Mouse (Mus musculus): ENCODE results near the gene Clcf1. TPM values are rescaled to one million over a fixed set of nuclear protein-coding genes. Genes with fewer than 3 reads are reported as not detected.

Clcf1 gene
- total and polyA plus RNA-seq, 2 experiments = 0.28 to 3.8 TPM

DNA sequence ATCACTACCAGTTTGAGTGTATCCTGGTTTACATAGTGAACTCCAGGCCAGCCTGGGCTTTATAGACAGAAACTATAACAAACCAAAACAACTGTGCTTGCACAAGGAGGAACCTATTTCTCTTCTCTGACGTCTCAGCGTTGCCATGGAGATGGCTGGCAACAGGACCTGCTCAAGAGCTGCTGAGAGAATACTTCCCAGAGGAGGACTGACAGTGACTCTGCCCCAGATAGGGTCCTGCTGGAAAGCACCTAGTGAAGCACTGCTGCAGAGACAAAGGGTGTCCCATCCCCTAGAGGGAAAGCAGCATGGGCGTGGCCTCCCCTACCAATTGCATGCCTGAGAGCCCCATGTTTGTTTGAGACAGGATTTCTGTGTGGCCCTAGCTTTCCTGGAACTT is 32.1 kb upstream of the Clcf1 start:
- TF ChIP-seq CTCF (IDR thresholded peaks at IDR 0.05; ENCODE audit: low read depth, low read length) = no peak
- no peak for TF ChIP-seq POLR2A (IDR thresholded peaks at IDR 0.05; ENCODE audit: extremely low read depth, insufficient read depth, low read length)
- Histone ChIP-seq H3K4me3 (ENCODE audit: insufficient read depth, low read depth, low read length) (no peak overlapping the region), H3K36me3 (ENCODE audit: control insufficient read depth, insufficient read depth, low read length) (no peaks in the 10 kb centered on the region), H3K27me3 (ENCODE audit: control insufficient read depth, insufficient read depth, low read length) (no peaks in the 10 kb centered on the region), H3K4me1 (ENCODE audit: control insufficient read depth, insufficient read depth, low read length) (no peaks in the 10 kb centered on the region), H3K27ac (replicated peaks; ENCODE audit: insufficient read depth, low read depth, low read length) (no peak overlapping the region), H3K9ac (ENCODE audit: low read depth, low read length) (no peak overlapping the region), H3K79me2 (ENCODE audit: control insufficient read depth, insufficient read depth, low read length) (no peaks in the 10 kb centered on the region)
- 58% methylated on average over 3 of the region's 3 CpGs for WGBS
- DNase-seq (ENCODE audit: extremely low read depth, low read depth, low spot score) = peak; percentile 42

DNA sequence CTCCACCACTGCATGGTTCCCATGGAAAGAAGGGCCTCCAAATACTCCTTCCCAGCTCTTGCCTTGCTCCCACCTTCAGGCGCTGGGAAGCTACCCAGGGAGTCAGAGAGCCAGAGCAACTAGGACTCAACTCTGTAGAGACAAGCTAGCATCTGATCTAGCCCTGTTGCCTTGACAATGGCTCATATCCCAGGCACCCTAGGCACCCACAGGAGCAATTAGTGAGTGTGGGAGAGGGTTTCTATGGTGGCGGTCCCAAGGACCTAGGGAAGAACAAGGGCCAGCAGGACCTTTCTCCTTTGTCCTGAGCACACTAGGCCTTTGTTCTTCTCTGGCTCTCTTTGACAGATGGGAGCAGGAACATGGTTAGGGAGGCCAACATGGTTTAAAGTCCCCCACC is 30.3 kb upstream of the Clcf1 start:
- H3K27ac ChIP-seq (replicated peaks; ENCODE audit: insufficient read depth, low read depth, low read length) = no peak overlapping the region

DNA sequence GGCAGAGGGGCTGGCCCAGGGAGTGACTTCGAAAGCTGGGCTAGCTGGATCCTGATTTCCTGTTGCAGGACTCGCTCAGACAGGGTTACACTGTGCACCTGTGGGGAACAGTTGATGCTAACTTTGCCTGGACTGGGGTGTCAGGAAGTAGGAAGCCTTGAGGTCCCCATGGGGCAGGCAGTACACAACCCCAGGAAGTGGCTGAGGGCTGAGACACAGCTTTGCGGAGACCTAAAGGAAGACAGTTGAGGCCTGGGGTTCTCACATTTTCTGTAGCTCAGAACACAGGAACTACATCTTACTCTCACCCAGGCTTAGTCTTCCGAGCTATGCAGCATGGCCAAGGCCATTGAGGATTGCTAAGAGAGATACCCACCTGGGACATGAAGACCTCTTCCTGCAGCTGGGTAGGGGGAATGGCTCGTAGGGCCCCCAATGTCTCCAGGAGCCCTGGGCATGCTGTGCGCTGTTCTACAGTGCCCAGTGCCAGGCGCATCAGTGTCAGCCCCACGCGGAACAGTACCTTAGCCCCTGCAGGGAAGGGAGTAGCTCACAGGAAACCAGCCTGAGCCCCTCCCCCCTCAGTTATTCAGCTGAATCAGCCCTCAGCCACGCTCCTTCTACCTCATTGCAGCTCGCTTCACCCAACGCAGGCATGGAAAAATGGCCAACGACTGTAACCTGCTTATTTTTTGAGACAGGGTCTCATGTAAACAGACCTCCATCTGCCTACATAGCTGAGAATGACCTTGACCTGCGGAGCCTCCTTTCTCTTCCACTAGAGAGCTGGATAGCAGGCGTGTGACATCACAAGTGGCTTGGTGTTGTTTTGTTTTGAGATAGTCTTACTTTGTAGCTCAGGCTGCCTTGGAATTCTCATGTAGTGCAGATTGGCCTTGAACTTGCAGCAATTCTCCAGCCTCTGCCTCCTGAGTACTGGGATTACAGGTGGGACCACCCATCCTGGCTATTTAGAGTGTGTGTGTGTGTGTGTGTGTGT is 28.8 kb upstream of the Clcf1 start:
- H3K9ac ChIP-seq (ENCODE audit: low read depth, low read length) = peak overlapping the region; percentile 9; the same call in 1 of the 2 replicates
- TF ChIP-seq CTCF (IDR thresholded peaks at IDR 0.05; ENCODE audit: low read depth, low read length) (no peak), POLR2A (IDR thresholded peaks at IDR 0.05; ENCODE audit: extremely low read depth, insufficient read depth, low read length) (no peak)
- H3K79me2 ChIP-seq (ENCODE audit: control insufficient read depth, insufficient read depth, low read length) = no peaks in the 10 kb centered on the region
- H3K4me1 ChIP-seq (ENCODE audit: control insufficient read depth, insufficient read depth, low read length) = no peaks in the 10 kb centered on the region
- WGBS = 70% methylated on average over 15 of the region's 15 CpGs
- no peaks in the 10 kb centered on the region for H3K36me3 ChIP-seq (ENCODE audit: control insufficient read depth, insufficient read depth, low read length)
- H3K27me3 ChIP-seq (ENCODE audit: control insufficient read depth, insufficient read depth, low read length) = no peaks in the 10 kb centered on the region
- H3K27ac ChIP-seq (replicated peaks; ENCODE audit: insufficient read depth, low read depth, low read length) = no peak overlapping the region
- DNase-seq (ENCODE audit: extremely low read depth, low read depth, low spot score) = no peak
- no peak overlapping the region for H3K4me3 ChIP-seq (ENCODE audit: insufficient read depth, low read depth, low read length)

More for the DNA sequence above, 30.3 kb upstream of the Clcf1 start:
- no peak overlapping the region for H3K4me3 ChIP-seq (ENCODE audit: insufficient read depth, low read depth, low read length)
- TF ChIP-seq CTCF (IDR thresholded peaks at IDR 0.05; ENCODE audit: low read depth, low read length) (no peak), POLR2A (IDR thresholded peaks at IDR 0.05; ENCODE audit: extremely low read depth, insufficient read depth, low read length) (no peak)
- H3K36me3 ChIP-seq (ENCODE audit: control insufficient read depth, insufficient read depth, low read length) = no peaks in the 10 kb centered on the region
- H3K27me3 ChIP-seq (ENCODE audit: control insufficient read depth, insufficient read depth, low read length) = no peaks in the 10 kb centered on the region
- 96% methylated on average over 2 of the region's 2 CpGs for WGBS
- H3K9ac ChIP-seq (ENCODE audit: low read depth, low read length) = no peak overlapping the region
- no peaks in the 10 kb centered on the region for H3K79me2 ChIP-seq (ENCODE audit: control insufficient read depth, insufficient read depth, low read length)
- no peak for DNase-seq (ENCODE audit: extremely low read depth, low read depth, low spot score)
- H3K4me1 ChIP-seq (ENCODE audit: control insufficient read depth, insufficient read depth, low read length) = no peaks in the 10 kb centered on the region

DNA sequence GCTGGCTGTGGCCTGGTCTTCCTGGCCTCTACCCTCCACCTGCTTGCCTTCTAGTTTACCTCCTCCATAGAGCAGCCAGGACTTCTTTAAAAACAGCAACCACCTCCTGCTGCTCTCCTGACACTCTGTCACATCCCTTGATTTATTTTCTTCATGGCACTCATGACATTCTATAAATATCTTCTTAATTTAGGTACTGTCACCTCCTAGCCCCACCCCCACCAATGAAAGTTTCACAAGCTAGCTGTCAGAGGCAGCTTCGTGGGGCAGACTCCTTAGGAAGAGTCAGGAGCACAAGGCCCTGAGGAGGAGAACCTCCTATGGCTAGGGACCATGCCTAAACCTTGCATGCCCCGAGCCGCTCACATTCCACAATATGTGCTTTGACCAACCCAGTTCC is 26.7 kb upstream of the Clcf1 start:
- 91% methylated on average over 3 of the region's 3 CpGs for WGBS
- Histone ChIP-seq H3K9ac (ENCODE audit: low read depth, low read length) (no peak overlapping the region), H3K79me2 (ENCODE audit: control insufficient read depth, insufficient read depth, low read length) (peaks cover 3% of the 10 kb centered on the region; the same call in 1 of the 2 replicates), H3K4me1 (ENCODE audit: control insufficient read depth, insufficient read depth, low read length) (no peaks in the 10 kb centered on the region), H3K36me3 (ENCODE audit: control insufficient read depth, insufficient read depth, low read length) (no peaks in the 10 kb centered on the region), H3K27me3 (ENCODE audit: control insufficient read depth, insufficient read depth, low read length) (no peaks in the 10 kb centered on the region), H3K4me3 (ENCODE audit: insufficient read depth, low read depth, low read length) (no peak overlapping the region), H3K27ac (replicated peaks; ENCODE audit: insufficient read depth, low read depth, low read length) (no peak overlapping the region)
- TF ChIP-seq POLR2A (IDR thresholded peaks at IDR 0.05; ENCODE audit: extremely low read depth, insufficient read depth, low read length) (no peak), CTCF (IDR thresholded peaks at IDR 0.05; ENCODE audit: low read depth, low read length) (no peak)
- DNase-seq (ENCODE audit: extremely low read depth, low read depth, low spot score) = no peak

DNA sequence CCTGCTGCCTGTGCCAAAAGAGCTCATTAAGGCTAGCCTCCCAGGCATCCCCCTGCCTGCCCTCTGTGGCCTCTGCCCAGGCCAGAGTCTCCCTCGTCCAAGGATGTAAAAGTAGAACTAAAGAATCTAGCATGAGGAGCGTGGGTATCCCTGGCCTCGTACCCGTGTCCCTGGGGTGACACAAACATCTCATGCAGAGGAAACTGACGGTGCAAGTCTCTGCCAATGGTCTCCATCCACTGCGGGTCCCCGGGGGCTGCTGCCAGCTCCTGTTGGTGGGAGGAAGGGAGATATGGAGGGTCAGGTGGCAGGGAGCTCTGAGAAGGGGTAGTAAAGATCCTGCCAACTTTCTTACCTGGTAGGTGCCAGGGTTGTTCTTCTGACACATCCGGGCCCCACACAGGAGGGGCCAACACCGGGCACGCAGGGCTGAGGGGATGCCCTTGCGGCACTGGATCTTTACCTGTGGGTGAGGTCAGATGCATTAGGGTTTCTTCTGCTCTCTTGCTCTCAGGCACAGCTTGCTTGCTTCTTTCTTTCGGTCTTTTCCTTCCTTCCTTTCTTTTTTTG is 24.9 kb upstream of the Clcf1 start:
- no peak for DNase-seq (ENCODE audit: extremely low read depth, low read depth, low spot score)
- H3K4me1 ChIP-seq (ENCODE audit: control insufficient read depth, insufficient read depth, low read length) = peaks cover 12% of the 10 kb centered on the region
- no peaks in the 10 kb centered on the region for H3K27me3 ChIP-seq (ENCODE audit: control insufficient read depth, insufficient read depth, low read length)
- H3K9ac ChIP-seq (ENCODE audit: low read depth, low read length) = no peak overlapping the region
- 91% methylated on average over 12 of the region's 12 CpGs for WGBS
- no peak overlapping the region for H3K27ac ChIP-seq (replicated peaks; ENCODE audit: insufficient read depth, low read depth, low read length)
- no peak overlapping the region for H3K4me3 ChIP-seq (ENCODE audit: insufficient read depth, low read depth, low read length)
- TF ChIP-seq POLR2A (IDR thresholded peaks at IDR 0.05; ENCODE audit: extremely low read depth, insufficient read depth, low read length) = no peak
- no peak for TF ChIP-seq CTCF (IDR thresholded peaks at IDR 0.05; ENCODE audit: low read depth, low read length)
- peaks cover 2% of the 10 kb centered on the region; the same call in 1 of the 2 replicates for H3K36me3 ChIP-seq (ENCODE audit: control insufficient read depth, insufficient read depth, low read length)
- H3K79me2 ChIP-seq (ENCODE audit: control insufficient read depth, insufficient read depth, low read length) = peaks cover 14% of the 10 kb centered on the region
